Mouse (Mus musculus) neural tube, embryonic 12.5 days (tissue): ENCODE measurements around the gene Atp10a. TPM values are rescaled to one million over a fixed set of nuclear protein-coding genes. Genes with fewer than 3 reads are reported as not detected.
"Not testable (repeated sequence)": the region's sequence is repeated elsewhere in the genome, so short reads cannot be mapped to it uniquely, and the experiment has no call there.

ENCODE experiments used
- ATAC-seq: fragments of 200-750 bp; cut with Nextera tagmentation; 2 replicates; pipeline ENCODE4 v1.8.0; 2017; ENCODE audit warnings: low read depth, mild to moderate bottlenecking, moderate TSS enrichment, moderate library complexity; ENCODE audit not compliant: low FRiP score
- H3K27ac ChIP-seq: fragments of 300-500 bp; sonication (generic); 2 replicates; pipeline ENCODE4 v1.5.1; 2016
- H3K27me3 ChIP-seq: fragments of 300-500 bp; sonication (generic); replicated peaks from 2 replicates; pipeline ENCODE4 v1.6.1; 2016; ENCODE audit warnings: mild to moderate bottlenecking
- H3K36me3 ChIP-seq: fragments of 300-500 bp; sonication (generic); 2 replicates; pipeline ENCODE4 v1.6.1; 2016; ENCODE audit warnings: mild to moderate bottlenecking
- H3K4me1 ChIP-seq: fragments of 300-500 bp; sonication (generic); 2 replicates; pipeline ENCODE4 v1.6.1; 2016
- H3K4me2 ChIP-seq: fragments of 300-500 bp; sonication (generic); replicated peaks from 2 replicates; pipeline ENCODE4 v1.6.1; 2016; ENCODE audit warnings: mild to moderate bottlenecking
- H3K4me3 ChIP-seq: fragments of 300-500 bp; sonication (generic); 2 replicates; pipeline ENCODE4 v1.5.1; 2016
- H3K9ac ChIP-seq: fragments of 300-500 bp; sonication (generic); 2 replicates; pipeline ENCODE4 v1.6.1; 2016; ENCODE audit warnings: mild to moderate bottlenecking
- H3K9me3 ChIP-seq: fragments of 300-500 bp; sonication (generic); 2 replicates; pipeline ENCODE4 v1.6.1; 2016; ENCODE audit warnings: mild to moderate bottlenecking
- WGBS: fragments of 180-500 bp; shearing (Covaris S2); methylation state at CpG from one replicate; pipeline ENCODE4 v1.1.7; 2016; 5-methylcytosine and 5-hydroxymethylcytosine counted together
- polyA plus RNA-seq: library from polyadenylated mRNA; unstranded; fragments of >200 nt; fragmentation: Nextera tagmentation; extraction: Ambion mirVana; gene quantifications from 2 replicates; pipeline ENCODE4 v1.2.1, GENCODE M21; 2016

The Atp10a gene
- polyA plus RNA-seq, 1 experiment from 2014 or later, result 2.4 TPM

DNA sequence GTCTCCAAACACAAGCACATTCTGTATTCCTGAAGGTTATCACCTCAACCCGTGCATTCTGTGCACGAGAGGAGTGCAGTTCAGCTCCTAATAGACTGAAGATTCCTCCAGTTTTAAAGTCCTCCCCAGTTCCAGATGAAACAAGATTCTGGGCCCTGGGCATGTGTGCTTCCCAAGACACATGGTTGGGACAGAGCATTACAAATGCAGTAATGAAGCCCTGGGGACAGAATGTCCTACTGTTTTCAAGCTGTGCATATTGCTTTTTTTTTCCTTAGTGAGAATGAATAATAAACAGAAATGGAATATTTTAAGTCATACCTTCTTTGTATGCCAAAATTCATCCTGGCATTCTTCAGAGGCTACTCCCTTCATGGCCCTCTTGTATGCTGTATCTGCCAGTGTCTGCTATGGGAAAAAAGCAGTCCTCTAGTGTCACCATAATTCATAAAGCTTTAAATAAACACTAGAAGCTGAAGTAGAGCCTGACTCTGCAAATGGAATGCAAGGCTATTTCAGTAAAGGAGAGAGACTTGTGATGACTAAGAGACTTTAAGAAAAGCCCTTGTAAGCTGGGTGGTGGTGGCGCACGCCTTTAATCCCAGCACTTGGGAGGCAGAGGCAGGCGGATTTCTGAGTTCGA lies 116.2 kb downstream of the Atp10a start:
- Histone ChIP-seq H3K4me1 (no peaks in the 10 kb centered on the region), H3K27ac (no peak overlapping the region), H3K27me3 (no peaks in the 10 kb centered on the region), H3K4me2 (no peak overlapping the region), H3K36me3 (no peaks in the 10 kb centered on the region), H3K9me3 (no peaks in the 10 kb centered on the region), H3K9ac (no peak overlapping the region), H3K4me3 (no peak overlapping the region)
- WGBS, result 91% methylated on average over 6 of the region's 6 CpGs
- no peak for ATAC-seq

DNA sequence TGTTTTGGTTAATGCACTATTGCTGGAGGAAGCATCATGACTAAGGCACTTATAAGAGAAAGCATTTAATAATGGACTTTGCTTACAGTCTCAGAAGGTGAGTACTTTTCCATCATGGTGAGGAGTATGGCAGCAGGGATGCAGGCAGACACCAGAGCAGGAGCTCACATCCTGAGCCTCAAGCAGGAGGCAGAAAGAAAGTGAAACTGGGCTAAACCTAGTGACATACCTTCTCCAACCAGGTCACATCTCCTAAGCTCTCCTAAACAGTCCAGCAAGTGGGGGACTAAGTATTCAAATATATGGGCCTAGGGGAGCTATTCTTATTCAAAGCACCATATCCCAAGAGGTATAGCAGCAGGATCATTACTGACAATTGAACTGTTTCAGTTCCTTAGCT lies 123.2 kb downstream of the Atp10a start:
- no peak for ATAC-seq
- H3K27me3 ChIP-seq, result no peaks in the 10 kb centered on the region
- H3K4me3 ChIP-seq, result no peak overlapping the region
- H3K9ac ChIP-seq, result no peak overlapping the region
- no peaks in the 10 kb centered on the region for H3K36me3 ChIP-seq
- H3K27ac ChIP-seq, result no peak overlapping the region
- no peaks in the 10 kb centered on the region for H3K4me1 ChIP-seq
- H3K4me2 ChIP-seq, result no peak overlapping the region
- H3K9me3 ChIP-seq, result no peaks in the 10 kb centered on the region

DNA sequence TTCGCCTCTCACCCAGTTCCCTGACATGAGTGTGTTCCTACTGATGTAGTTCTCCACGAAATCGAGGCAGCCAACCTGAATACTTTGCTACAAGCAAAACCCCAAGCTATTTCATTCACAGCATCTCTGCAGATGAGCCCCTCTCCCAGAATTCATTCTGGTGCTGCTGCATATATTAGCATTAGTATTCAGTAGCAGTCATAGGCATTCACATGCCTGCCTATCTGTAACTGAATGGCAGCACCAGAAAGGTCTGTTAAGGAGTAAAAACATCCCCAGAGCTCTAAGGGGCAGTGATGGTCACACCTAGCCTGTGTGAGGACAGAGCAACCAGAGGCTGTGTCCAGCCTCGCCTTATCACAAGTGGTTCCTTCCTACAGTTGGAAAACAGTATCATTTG lies 131.0 kb downstream of the Atp10a start:
- no peaks in the 10 kb centered on the region for H3K36me3 ChIP-seq
- H3K27ac ChIP-seq, result no peak overlapping the region
- WGBS, result 75% methylated on average over 4 of the region's 4 CpGs
- no peak overlapping the region for H3K4me2 ChIP-seq
- no peaks in the 10 kb centered on the region for H3K9me3 ChIP-seq
- H3K4me1 ChIP-seq, result peaks cover 20% of the 10 kb centered on the region
- no peak overlapping the region for H3K4me3 ChIP-seq
- no peak overlapping the region for H3K9ac ChIP-seq
- peak; percentile 48; the same call in 1 of the 2 replicates for ATAC-seq
- no peaks in the 10 kb centered on the region for H3K27me3 ChIP-seq

DNA sequence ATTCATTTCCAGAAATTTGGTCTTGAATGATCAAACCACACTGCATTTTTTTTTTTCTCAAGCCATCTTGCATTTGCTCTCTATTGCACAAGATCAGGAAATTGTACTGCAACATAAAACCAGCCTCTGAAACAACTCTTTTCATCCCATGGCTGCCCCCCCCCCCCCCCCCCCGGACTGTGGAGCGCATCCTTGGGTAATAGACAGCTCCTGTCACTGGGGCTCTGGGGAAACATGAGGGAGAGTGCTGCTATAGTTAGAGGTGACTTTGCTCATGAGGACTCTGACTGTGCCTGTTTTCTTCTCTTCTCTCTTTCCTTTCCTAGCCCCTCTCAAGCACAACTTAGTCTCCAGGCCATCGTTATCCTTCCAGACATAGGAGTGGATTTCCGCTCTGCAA lies 131.6 kb downstream of the Atp10a start:
- no peak overlapping the region for H3K27ac ChIP-seq
- no peak overlapping the region for H3K9ac ChIP-seq
- peak; percentile 36; the same call in 1 of the 2 replicates for ATAC-seq
- no peaks in the 10 kb centered on the region for H3K36me3 ChIP-seq
- H3K9me3 ChIP-seq, result no peaks in the 10 kb centered on the region
- no peak overlapping the region for H3K4me2 ChIP-seq
- H3K4me1 ChIP-seq, result peaks cover 20% of the 10 kb centered on the region
- H3K27me3 ChIP-seq, result no peaks in the 10 kb centered on the region
- 66% methylated on average over 4 of the region's 4 CpGs for WGBS
- H3K4me3 ChIP-seq, result no peak overlapping the region

DNA sequence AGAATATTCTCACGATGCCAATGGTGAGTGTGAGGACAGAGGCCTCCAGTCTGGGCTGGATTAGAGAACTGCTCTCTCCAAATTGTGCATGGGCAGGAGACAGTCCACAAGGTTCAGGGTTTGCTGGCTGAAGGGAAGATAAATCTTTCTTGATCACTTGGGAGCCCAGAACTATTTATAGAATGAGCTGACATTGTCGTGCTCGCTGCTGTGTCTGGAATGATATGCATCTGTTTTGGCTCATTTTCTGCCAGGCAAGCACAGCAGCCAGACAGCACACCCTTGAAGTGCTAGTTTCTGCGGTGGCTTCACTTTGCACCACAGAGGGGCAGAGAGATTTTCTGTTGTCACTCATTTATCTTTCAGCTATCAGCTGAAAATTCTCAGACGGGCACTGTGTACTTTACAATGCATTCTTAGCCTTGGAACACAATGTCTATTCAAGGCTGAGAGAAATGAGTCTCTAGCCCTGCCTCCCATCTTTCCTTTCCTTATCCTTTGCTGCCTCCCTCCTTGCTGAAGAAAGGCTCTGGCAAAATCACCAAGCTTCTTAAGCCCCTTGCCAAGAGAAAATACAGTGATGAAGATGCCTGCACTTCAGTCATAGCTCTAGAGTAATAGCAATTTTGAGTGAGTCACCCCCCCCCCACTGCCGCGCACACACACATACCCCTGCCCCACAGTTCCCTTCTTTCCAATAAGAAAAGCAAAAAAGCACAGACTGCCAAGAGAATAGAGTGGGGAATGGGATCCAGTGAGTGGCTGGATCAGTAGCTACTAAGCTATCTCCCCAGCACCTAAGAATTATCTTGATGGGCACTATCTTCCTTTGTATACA lies 132.7 kb downstream of the Atp10a start:
- 40% methylated on average over 7 of the region's 7 CpGs for WGBS
- ATAC-seq, result peak; percentile 56
- no peak overlapping the region for H3K27ac ChIP-seq
- H3K4me2 ChIP-seq, result no peak overlapping the region
- H3K4me3 ChIP-seq, result no peak overlapping the region
- no peak overlapping the region for H3K9ac ChIP-seq
- no peaks in the 10 kb centered on the region for H3K36me3 ChIP-seq
- no peaks in the 10 kb centered on the region for H3K27me3 ChIP-seq
- H3K4me1 ChIP-seq, result peaks cover 20% of the 10 kb centered on the region
- no peaks in the 10 kb centered on the region for H3K9me3 ChIP-seq

DNA sequence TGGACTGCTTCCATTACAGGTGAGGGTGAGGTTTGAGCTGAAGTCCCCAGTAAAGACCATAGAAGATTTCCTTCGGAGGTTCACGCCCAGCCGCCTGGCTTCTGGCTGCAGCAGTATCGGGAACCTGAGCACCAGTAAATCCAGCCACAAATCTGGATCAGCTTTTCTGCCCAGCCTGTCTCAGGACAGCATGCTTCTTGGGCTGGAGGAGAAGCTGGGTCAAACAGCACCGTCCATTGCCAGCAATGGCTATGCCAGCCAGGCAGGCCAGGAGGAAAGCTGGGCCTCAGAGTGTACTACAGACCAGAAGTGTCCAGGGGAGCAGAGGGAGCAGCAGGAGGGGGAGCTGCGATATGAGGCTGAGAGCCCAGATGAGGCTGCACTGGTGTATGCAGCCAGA lies 141.3 kb downstream of the Atp10a start:
- Histone ChIP-seq H3K4me2 (no peak overlapping the region), H3K4me1 (no peaks in the 10 kb centered on the region), H3K27ac (no peak overlapping the region), H3K9ac (no peak overlapping the region), H3K27me3 (no peaks in the 10 kb centered on the region), H3K9me3 (no peaks in the 10 kb centered on the region), H3K36me3 (no peaks in the 10 kb centered on the region), H3K4me3 (no peak overlapping the region)
- ATAC-seq, result no peak
- 92% methylated on average over 6 of the region's 6 CpGs for WGBS

DNA sequence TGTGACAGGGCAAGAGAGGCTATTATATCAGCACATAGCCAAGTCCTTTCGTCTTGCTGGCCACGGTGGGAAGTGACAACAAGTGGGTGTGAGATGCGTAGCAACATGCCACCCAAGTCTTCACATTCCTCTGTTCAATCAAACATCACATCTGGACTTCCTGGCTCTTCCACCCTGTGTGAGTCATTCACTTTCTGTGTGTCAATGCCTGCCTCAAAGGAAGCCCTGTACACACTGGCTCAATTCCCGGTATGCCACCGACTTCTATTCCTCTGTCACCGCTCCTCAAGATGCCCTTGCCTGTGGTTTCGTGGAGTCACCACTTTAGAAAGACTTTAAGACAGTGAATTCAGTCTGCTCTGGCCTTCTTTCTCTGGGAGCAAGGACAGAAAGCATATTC lies 144.9 kb downstream of the Atp10a start:
- ATAC-seq, result no peak
- WGBS, result 88% methylated on average over 7 of the region's 7 CpGs

DNA sequence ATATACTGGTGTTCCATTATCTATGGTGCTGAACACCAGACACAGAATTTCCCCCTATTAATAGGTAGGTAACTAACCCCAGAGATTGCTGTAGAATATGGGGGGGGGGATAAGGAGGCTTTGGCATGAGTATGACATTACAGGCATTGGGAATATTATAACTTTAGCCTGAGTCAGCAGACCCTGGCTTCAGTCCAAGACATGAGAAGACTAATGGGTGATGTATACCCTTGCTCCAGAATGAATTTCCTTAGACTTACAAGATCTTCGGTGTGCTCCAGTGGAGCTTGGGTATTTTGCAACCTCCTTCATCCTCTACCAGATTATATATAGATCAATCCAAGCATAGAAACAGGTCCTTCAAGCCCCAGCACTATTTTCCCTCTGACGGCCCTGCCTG lies 145.8 kb downstream of the Atp10a start:
- Histone ChIP-seq H3K9ac (no peak overlapping the region), H3K36me3 (no peaks in the 10 kb centered on the region), H3K9me3 (no peaks in the 10 kb centered on the region), H3K4me1 (no peaks in the 10 kb centered on the region), H3K4me2 (no peak overlapping the region), H3K27me3 (no peaks in the 10 kb centered on the region), H3K4me3 (no peak overlapping the region), H3K27ac (no peak overlapping the region)
- no peak for ATAC-seq
- 88% methylated on average over 2 of the region's 2 CpGs for WGBS

More for the DNA sequence above, 144.9 kb downstream of the Atp10a start:
- Histone ChIP-seq H3K9ac (no peak overlapping the region), H3K27me3 (no peaks in the 10 kb centered on the region), H3K4me3 (no peak overlapping the region), H3K4me1 (no peaks in the 10 kb centered on the region), H3K9me3 (no peaks in the 10 kb centered on the region), H3K4me2 (no peak overlapping the region), H3K27ac (no peak overlapping the region), H3K36me3 (no peaks in the 10 kb centered on the region)

DNA sequence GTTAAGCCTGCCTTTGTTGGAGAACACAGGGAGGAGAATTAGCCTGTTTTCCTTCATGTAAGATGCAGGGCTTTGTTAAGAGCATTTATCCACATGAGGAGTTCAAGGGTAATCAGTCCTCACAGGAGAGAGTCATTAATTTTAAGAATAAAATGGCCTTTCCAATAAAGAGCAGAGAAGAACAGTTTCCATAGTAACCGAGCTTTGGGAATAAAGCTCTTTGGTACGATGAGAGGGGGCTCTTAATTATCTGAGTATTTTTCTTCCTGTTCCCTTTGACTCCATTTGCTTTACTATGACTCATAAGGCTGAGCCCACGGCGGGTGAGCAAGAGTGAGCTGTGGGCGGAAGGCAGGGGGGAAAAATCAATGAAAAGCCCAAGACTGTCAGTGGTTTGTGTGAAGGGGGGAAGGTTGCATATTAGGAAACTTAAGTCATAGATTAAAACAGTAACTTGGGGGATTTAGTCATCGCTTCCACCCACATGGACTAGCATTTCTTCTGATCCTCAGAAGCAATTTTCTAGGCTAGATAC lies 166.2 kb downstream of the Atp10a start:
- no peaks in the 10 kb centered on the region for H3K9me3 ChIP-seq
- no peak overlapping the region for H3K9ac ChIP-seq
- no peaks in the 10 kb centered on the region for H3K36me3 ChIP-seq
- no peaks in the 10 kb centered on the region for H3K27me3 ChIP-seq
- H3K4me3 ChIP-seq, result no peak overlapping the region
- peaks cover 6% of the 10 kb centered on the region; the same call in 1 of the 2 replicates for H3K4me1 ChIP-seq
- WGBS, result 36% methylated on average over 6 of the region's 6 CpGs
- ATAC-seq, result peak; percentile 54; the same call in 1 of the 2 replicates
- no peak overlapping the region for H3K4me2 ChIP-seq
- no peak overlapping the region for H3K27ac ChIP-seq

DNA sequence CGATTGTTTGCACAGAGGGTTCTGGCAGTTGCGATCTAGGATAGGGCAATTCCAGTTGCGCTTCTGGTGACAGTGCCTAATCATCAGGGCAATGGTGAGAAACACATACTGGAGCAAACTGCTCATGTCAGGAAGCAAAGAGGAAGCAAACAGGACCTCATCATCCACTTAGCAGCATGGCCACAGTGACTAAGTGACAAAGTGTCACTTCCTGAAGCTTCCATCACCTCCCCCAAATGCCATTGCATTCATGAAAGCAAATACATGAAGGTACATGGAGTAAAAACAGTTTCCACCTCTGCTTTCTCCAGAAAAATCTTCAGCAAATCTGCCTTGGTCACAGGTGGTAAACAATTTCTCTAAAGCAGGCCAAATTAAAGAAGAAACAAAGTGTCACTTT lies 168.7 kb downstream of the Atp10a start:
- Histone ChIP-seq H3K27ac (no peak overlapping the region), H3K9me3 (no peaks in the 10 kb centered on the region), H3K27me3 (no peaks in the 10 kb centered on the region), H3K4me2 (no peak overlapping the region), H3K4me1 (peaks cover 6% of the 10 kb centered on the region; the same call in 1 of the 2 replicates), H3K9ac (no peak overlapping the region), H3K36me3 (no peaks in the 10 kb centered on the region), H3K4me3 (no peak overlapping the region)
- WGBS, result 91% methylated on average over 3 of the region's 3 CpGs
- no peak for ATAC-seq

DNA sequence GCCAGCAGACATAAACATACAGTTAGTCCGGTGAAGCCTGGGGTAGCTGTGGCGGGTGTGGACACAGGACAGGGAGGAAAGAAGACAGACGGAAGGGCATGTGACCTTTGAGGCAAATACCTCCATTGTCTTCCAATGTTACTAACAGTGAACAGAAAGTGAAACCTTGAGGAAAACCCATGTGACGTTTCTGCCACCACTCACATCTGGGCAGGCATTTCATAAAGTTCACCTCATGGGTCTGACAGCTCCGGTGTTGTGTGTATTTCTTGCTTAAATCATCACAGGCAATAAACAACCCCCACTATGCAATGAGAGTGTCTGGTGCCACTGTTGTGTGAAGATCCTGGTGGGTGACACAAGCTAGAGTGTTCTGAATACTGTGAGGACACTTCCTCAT lies 173.1 kb downstream of the Atp10a start:
- WGBS, result 85% methylated on average over 5 of the region's 5 CpGs
- no peak overlapping the region for H3K9ac ChIP-seq
- no peak overlapping the region for H3K4me3 ChIP-seq
- no peaks in the 10 kb centered on the region for H3K36me3 ChIP-seq
- H3K27me3 ChIP-seq, result no peaks in the 10 kb centered on the region
- no peak overlapping the region for H3K27ac ChIP-seq
- no peaks in the 10 kb centered on the region for H3K9me3 ChIP-seq
- no peak for ATAC-seq
- no peaks in the 10 kb centered on the region for H3K4me1 ChIP-seq
- no peak overlapping the region for H3K4me2 ChIP-seq

DNA sequence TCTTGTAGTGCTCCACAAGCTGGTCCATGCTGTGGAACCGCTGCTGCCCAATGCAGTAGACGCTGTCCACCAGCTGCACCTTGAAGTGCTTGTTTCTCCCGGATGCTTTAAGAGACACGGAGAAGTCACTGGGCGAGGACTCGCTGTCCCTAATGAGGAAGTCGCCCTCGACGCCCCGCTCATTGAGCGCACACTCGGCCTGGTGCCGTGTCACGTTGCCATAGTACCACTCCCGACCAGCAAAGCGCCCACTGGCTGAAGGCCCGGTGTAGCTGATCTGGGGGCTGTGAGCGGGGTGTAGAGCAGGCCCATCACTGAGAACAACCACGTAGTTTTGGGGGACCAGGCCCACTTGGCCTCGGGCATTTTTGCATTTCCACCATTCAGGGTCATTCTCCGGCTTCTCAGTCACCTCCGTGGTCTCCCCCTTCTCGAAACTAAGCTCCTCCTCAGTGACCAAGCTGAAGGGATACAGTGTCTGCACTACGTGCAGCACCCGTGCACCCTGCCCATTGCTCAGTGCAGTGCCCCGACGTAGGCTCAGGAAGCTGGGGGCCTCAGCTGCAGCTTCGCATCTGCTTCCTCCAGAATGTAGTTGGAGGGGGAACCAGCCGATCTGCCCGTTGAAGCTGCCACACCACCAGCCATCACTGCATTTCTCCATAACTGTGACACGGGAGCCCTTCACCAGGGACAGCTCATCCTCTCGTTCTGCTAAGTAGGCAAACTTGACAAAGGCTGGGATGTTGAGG lies 181.1 kb downstream of the Atp10a start:
- H3K36me3 ChIP-seq, H3K27ac ChIP-seq, H3K9me3 ChIP-seq, H3K4me2 ChIP-seq, H3K4me1 ChIP-seq, H3K27me3 ChIP-seq, H3K4me3 ChIP-seq, H3K9ac ChIP-seq, ATAC-seq: not testable (repeated sequence)
- WGBS, result 94% methylated on average over 32 of the region's 32 CpGs
